Mouse (Mus musculus) layer of hippocampus, adult 8-10 months (tissue): ENCODE measurements around the gene Fam19a2. TPM values are rescaled to one million over a fixed set of nuclear protein-coding genes. Genes with fewer than 3 reads are reported as not detected.

Experiments used
- DNase-seq, 2 experiments: peaks; one replicate each; pipeline ENCODE4 v3.0.0; 2022; ENCODE audit warnings: low spot score in 2 of 2
- total RNA-seq, 4 experiments: library from RNA; stranded (reverse); gene quantifications; 2 replicates each; pipeline ENCODE4 v1.2.4; 2022

The Fam19a2 gene
- total RNA-seq, 4 experiments from 2014 or later = 41.9 to 46.3 (median 44.4) TPM

- no peak for DNase-seq
Observed at GRCm38 (mm10) chr10:123383277-123383676, 119.5 kb downstream of the Fam19a2 start.

- no peak for DNase-seq
Observed at GRCm38 (mm10) chr10:123385641-123386040, 121.8 kb downstream of the Fam19a2 start.

DNA sequence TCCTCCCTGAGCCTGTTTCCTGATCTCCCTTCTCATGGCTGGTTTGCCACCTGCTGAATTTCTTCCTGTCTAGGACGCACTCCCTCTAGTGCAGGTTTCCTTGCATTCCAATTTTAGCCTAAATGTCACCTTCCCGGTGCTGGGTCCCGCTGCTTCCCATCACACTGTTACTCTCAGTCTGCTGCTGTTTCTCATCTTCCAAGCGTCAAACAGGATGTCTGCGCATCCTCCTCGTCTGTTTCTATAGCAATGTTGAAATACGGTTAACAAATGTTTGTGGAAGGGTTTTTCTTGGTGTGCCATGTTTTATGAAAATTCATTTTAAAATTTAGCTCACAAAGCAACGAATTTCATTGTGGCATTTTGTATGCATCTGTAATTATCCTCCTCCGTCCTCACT is 131.6 kb downstream of the Fam19a2 start:
- DNase-seq = peak in 1 of 2 experiments; percentile 22

GRCm38 (mm10) chr10:123398136-123398535 is 134.3 kb downstream of the Fam19a2 start:
- DNase-seq = no peak

DNA sequence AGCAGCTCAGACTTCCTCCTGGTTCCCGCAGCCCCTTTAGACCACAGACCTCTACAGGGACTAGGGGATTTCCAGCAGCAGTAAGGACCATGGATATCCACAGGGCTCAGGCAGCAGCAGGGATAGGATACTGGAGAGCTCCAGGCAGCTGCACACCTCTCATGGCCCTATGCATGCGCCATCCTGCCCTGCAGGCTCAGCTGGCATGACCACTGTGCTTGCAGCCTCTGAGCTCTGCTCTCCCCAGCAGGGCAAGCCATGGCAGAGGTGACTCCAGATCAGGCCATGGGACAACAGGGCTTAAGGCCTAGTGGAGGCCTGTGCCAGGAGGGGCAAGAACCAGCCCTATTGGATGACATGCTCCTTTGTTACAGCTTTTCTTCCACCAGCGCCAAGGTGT is 137.4 kb downstream of the Fam19a2 start:
- no peak for DNase-seq

DNA sequence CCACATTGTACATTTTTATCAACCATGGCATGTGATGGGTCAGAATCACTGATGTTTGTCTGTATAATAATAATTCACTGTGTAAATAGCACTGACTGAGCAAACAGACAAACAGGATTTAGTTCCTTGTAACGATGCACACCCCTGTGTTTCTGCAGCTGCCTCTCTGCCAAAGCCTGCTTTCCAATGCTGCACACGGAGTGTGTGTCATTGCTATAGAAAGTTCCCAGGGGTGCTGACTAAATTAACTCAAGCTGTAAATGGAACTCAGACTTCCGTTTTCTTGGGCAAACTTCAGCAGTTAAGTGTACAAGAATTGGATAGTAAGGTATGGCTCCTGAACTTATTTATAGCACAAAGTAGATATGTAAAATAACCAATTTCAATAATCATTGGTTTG is 138.7 kb downstream of the Fam19a2 start:
- DNase-seq = no peak

- DNase-seq = no peak
Observed at GRCm38 (mm10) chr10:123414953-123415352, 151.2 kb downstream of the Fam19a2 start.

DNA sequence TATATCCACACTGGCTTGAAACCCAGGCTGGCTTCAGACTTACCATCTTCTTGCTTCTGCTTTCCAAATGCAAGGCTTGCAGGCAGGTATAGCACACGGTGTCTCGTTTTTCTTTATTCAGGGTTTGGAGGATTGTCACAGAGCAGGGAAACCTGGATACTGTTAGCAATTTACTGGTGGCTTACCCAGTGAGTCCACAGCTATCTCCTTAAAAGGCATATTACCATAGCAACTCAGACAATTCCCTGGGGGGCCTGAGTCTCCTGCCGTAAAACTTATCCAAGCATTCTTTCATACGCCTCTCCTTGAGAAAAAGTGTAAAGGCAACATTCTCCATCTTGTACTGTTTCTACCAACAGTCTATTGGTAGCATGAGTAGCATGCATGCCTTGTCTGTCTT is 152.2 kb downstream of the Fam19a2 start:
- DNase-seq = no peak

DNA sequence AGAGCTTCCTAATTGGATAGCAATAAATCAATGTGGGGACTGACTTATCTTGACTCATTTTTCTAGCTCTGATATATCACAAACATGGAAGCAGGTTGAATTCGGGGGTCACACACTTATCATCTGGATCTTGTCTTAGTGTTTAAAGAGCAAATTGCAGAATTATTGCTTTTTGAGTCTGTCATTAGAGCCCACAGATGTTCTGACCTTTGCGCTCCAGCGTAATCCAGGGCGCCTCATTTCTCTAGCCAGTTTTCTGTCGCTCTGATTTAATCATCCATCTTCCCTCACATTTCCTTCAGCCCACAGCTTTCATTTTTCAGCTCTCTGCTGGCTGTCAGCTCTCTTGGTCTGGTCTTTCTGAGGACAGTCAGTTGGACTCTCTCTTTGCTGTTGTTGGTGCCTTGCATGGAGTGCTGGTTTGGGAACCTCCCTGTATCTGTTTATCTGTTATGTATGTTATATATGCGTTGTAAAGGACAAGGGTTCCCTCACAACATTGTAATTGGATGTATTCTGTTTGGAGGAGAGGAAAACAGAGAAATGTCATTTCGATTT is 154.9 kb downstream of the Fam19a2 start:
- no peak for DNase-seq

DNA sequence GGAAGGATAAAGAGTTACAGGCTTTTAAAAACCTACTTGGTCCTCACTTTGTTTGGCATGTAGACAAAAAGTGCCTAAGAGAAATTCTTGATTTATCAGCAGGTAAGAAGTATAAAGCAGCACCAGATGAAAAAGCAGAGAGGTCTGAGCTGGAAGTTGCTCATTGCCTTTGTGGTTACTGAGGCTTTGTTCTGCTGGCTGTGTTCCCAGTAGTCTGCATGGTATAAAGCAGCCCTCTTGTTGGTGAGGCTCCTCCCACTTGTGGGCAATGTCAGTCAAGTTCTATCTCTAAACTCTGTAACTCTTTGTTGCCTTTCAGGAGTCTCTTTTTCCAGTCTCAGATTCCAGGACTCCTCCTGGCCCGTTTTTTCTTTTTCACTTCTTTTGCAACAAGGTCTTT is 156.5 kb downstream of the Fam19a2 start:
- no peak for DNase-seq

- DNase-seq = no peak
Observed at GRCm38 (mm10) chr10:123424482-123424881, 160.7 kb downstream of the Fam19a2 start.

- DNase-seq = peak; percentile 81 to 86
Observed at GRCm38 (mm10) chr10:123426527-123427363, 162.9 kb downstream of the Fam19a2 start.

DNA sequence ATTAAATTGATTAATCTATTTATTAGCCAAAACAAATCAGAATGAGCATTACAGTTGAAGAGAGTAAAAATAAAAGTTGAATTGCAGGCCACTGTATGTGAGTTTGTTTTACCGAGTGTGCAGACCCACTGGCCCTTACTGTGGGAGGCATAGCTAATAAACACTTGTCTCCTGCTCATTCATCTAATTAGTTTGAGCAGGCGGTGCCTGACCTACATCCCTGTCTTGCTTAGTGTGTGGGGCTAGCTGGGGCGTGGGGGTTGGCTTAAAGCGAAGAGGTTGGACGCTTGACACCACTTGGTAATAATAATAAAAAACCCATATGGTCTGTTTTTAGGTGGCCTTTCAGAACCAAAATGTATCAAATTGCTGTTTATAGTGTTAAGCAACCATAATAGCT is 167.8 kb downstream of the Fam19a2 start:
- DNase-seq = no peak

GRCm38 (mm10) chr10:123437576-123437975 is 173.8 kb downstream of the Fam19a2 start:
- DNase-seq = peak; percentile 33 to 54

DNA sequence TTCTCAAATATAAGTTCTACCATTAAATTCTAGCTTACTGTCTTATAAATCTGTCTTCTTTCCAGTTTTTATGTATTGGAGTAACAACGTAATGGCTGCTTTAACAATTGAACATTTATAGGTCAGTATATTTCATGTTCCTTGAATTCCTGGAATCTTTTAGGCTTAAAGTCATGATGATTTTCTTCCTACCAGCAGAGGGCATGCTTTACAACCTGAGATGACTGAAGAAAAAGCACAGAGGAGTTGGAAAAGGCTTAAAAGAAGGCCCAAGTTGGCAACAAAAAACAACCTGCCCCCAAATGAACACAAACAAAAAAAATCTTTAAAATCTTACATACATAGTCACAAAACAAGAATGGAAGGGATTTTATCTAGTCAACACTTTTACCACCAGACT is 193.0 kb downstream of the Fam19a2 start:
- no peak for DNase-seq

GRCm38 (mm10) chr10:123460466-123460865 is 196.7 kb downstream of the Fam19a2 start:
- no peak for DNase-seq

GRCm38 (mm10) chr10:123462305-123462704 is 198.5 kb downstream of the Fam19a2 start:
- DNase-seq = no peak

DNA sequence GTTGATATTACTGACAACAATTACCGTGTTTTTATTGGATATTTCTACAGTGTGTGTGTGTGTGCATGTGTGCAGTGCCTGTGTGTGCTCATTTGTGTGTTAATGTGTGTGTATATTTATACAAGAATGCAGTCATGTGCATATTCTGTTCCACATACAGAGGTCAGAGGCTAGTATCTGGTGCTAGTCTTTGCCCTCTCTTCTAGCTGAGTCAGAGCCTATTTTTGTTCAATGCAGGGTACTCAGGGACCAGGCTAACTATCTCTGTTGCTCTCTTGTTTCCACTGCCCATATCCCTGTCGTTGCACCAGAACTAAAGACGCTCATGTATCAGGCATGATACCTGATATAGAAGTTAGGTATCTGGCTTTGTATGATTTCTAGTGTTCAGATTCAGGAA is 251.0 kb downstream of the Fam19a2 start:
- no peak for DNase-seq

DNA sequence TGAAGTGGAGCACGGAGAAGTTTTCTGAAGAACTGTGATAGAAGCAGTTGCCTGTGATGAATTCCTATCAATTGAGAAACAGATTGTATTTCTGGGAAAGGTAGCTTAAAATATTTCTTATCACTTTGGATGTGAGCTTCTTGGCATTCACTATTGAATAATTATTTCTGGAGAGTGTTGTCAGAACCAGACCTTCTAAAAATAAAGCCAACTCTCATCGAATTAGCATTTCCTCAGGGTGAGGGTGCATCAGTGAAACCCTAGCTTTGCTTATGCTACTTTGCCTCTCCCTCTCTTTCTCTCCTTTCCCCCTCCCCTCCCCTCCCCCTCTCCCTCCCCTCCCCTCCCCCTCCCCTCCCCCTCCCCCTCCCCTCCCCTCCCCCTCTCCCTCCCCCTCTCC is 256.8 kb downstream of the Fam19a2 start:
- DNase-seq = no peak

DNA sequence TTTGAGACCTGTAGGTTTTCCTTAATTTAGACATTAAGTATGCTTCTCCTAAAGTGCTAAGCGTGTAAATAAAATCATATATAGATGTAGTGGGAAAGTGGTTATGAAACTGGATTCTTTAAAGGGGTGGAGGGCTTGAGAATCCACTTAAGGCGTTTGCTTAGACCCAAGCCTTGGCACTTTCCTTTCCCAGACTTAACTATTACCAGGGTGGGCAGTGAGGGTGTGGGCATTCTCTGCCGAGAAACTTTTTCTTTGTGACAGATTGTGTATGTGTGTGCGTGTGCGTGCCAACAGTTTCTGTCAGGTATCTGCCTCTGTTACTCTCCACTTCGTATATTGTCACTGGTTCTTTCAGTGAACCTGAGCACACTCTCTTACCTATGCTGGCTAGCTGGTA is 257.4 kb downstream of the Fam19a2 start:
- DNase-seq = no peak

DNA sequence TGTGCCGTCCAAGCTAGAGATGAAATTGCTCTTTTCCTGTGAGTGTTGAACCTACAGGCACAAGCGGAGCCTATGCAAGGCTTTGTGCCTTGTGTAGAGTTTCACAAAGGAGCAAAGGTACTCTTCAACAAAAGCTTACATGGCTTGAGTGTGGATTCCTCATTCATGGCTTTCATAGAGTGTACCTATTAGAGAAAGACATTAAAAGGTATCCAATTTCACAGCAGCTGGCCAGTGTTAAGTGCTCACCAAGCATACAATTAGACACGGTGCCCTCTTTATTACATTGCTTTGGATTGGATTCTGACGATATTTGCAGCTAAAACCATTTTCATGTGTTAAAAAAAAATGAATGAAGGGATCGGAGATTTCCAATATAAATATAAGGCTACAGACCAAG is 261.6 kb downstream of the Fam19a2 start:
- no peak for DNase-seq

- no peak for DNase-seq
Observed at GRCm38 (mm10) chr10:123526059-123526458, 262.3 kb downstream of the Fam19a2 start.

- no peak for DNase-seq
Observed at GRCm38 (mm10) chr10:123536143-123536542, 272.3 kb downstream of the Fam19a2 start.
